Mouse (Mus musculus): ENCODE measurements around the gene Pbx4. TPM values are rescaled to one million over a fixed set of nuclear protein-coding genes. Genes with fewer than 3 reads are reported as not detected.

Gene Pbx4
- polyA plus RNA-seq, 1 experiment from 2014 or later: 2.4 TPM

GRCm38 (mm10) chr8:69876967-69877366 lies 44.7 kb downstream of the Pbx4 start:
- WGBS: 71% methylated on average over 10 of the region's 10 CpGs
- H3K9ac ChIP-seq: no peak overlapping the region
- peaks cover 14% of the 10 kb centered on the region for H3K4me1 ChIP-seq
- no peak for ATAC-seq (ENCODE audit: extremely low read depth, insufficient number of reproducible peaks, low FRiP score, low TSS enrichment)
- peaks cover 75% of the 10 kb centered on the region for H3K27me3 ChIP-seq (replicated peaks)
- H3K9me3 ChIP-seq: no peaks in the 10 kb centered on the region
- H3K27ac ChIP-seq (replicated peaks): no peak overlapping the region
- no peak overlapping the region for H3K4me2 ChIP-seq
- no peak overlapping the region for H3K4me3 ChIP-seq
- no peaks in the 10 kb centered on the region for H3K36me3 ChIP-seq

DNA sequence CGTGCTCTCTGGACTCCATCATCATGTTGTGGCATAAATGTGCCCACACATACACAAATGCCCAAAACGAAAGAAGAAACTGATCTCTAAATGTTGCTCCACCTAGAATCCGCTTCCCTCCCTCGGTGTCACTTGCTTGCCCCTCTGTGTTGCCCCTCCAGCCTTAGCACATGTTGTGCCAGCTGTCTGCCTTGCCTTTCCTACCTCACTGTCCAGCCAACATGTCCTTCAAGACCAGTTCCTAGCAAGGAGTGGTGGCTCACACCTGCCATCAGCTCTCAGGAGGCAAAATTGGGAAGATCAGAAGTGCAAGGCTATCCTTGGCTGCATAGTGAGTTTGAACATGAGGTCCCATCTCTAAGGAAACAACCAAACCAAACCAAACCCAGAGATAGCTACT lies 45.1 kb downstream of the Pbx4 start:
- H3K4me1 ChIP-seq: peaks cover 18% of the 10 kb centered on the region
- H3K27ac ChIP-seq (replicated peaks): no peak overlapping the region
- peaks cover 79% of the 10 kb centered on the region for H3K27me3 ChIP-seq (replicated peaks)
- H3K4me2 ChIP-seq: no peak overlapping the region
- no peak overlapping the region for H3K9ac ChIP-seq
- no peaks in the 10 kb centered on the region for H3K36me3 ChIP-seq
- no peak overlapping the region for H3K4me3 ChIP-seq
- 79% methylated on average over 4 of the region's 4 CpGs for WGBS
- ATAC-seq (ENCODE audit: extremely low read depth, insufficient number of reproducible peaks, low FRiP score, low TSS enrichment): no peak
- H3K9me3 ChIP-seq: no peaks in the 10 kb centered on the region

GRCm38 (mm10) chr8:69877992-69878391 lies 45.7 kb downstream of the Pbx4 start:
- H3K36me3 ChIP-seq: no peaks in the 10 kb centered on the region
- no peak overlapping the region for H3K9ac ChIP-seq
- H3K4me1 ChIP-seq: peaks cover 24% of the 10 kb centered on the region
- peaks cover 80% of the 10 kb centered on the region for H3K27me3 ChIP-seq (replicated peaks)
- no peak overlapping the region for H3K4me2 ChIP-seq
- 55% methylated on average over 3 of the region's 3 CpGs for WGBS
- H3K27ac ChIP-seq (replicated peaks): no peak overlapping the region
- ATAC-seq (ENCODE audit: extremely low read depth, insufficient number of reproducible peaks, low FRiP score, low TSS enrichment): no peak
- no peaks in the 10 kb centered on the region for H3K9me3 ChIP-seq
- H3K4me3 ChIP-seq: no peak overlapping the region

- ATAC-seq (ENCODE audit: extremely low read depth, insufficient number of reproducible peaks, low FRiP score, low TSS enrichment): no peak
- Histone ChIP-seq H3K9me3 (no peaks in the 10 kb centered on the region), H3K27me3 (replicated peaks) (peaks cover 90% of the 10 kb centered on the region), H3K27ac (replicated peaks) (no peak overlapping the region), H3K4me3 (no peak overlapping the region), H3K4me1 (peaks cover 20% of the 10 kb centered on the region), H3K36me3 (no peaks in the 10 kb centered on the region), H3K4me2 (no peak overlapping the region), H3K9ac (no peak overlapping the region)
- WGBS: 62% methylated on average over 8 of the region's 8 CpGs
Measured at GRCm38 (mm10) chr8:69879678-69880077, 47.4 kb downstream of the Pbx4 start.

DNA sequence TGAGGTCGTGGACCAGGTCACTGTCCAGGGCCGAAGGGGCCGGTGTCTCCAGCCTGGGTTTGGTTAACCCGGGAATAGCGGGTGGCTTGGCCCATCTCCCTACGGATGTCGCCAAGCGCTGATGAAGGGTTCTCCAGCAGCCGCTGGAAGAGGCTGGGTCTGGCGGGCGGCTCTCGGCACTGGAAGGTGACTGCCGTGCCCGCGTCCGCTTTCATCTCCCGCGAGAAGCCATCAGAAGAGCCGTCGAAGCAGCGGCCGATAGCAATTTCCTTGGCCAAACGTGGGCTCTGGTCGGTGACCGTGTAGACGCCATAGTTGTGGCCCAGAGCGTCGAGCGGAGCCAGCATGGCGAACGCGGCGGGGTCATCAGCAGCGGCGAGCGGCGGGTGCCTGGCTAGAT lies 48.5 kb downstream of the Pbx4 start:
- Histone ChIP-seq H3K4me2 (peak overlapping the region; percentile 70), H3K4me1 (peaks cover 20% of the 10 kb centered on the region), H3K4me3 (peak overlapping the region; percentile 53), H3K9me3 (no peaks in the 10 kb centered on the region), H3K27me3 (replicated peaks) (peaks cover 99% of the 10 kb centered on the region), H3K27ac (replicated peaks) (no peak overlapping the region), H3K36me3 (no peaks in the 10 kb centered on the region), H3K9ac (no peak overlapping the region)
- no peak for ATAC-seq (ENCODE audit: extremely low read depth, insufficient number of reproducible peaks, low FRiP score, low TSS enrichment)
- 9% methylated on average over 37 of the region's 37 CpGs for WGBS

DNA sequence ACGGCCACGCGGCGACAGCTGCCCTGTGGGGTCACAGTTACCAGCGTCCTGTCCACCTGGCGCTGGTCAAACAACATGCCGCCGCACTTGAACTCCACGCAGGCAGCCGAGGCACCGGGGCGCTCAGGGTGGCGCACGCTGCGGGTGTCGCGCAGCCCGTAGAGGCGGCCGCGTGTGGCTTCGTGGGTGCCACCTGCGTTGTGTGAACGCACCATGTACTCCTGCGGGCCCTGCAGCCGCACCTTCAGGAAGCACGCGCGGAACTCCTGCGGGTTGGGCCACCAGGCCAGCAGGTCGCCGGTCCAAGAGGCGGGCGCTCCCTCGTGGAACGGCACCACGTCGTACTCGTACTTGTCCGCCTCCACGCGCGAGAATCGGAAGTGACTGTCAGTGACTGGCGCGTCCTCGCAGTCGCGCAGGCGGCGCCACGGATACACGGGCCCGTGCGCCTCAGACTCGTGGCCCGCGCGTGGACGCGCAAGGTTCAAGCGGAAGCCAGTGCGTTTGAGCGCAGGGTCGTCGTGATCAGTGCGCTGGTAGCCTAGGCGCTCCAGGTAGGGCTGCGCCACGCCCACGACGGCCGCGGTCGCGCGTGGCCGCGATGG lies 49.1 kb downstream of the Pbx4 start:
- peak overlapping the region; percentile 70 for H3K4me2 ChIP-seq
- H3K9ac ChIP-seq: peak overlapping the region; percentile 74
- no peak for ATAC-seq (ENCODE audit: extremely low read depth, insufficient number of reproducible peaks, low FRiP score, low TSS enrichment)
- H3K4me3 ChIP-seq: peak overlapping the region; percentile 53
- no peak overlapping the region for H3K27ac ChIP-seq (replicated peaks)
- no peaks in the 10 kb centered on the region for H3K36me3 ChIP-seq
- WGBS: 18% methylated on average over 79 of the region's 79 CpGs
- H3K9me3 ChIP-seq: no peaks in the 10 kb centered on the region
- H3K27me3 ChIP-seq (replicated peaks): peaks cover 99% of the 10 kb centered on the region
- H3K4me1 ChIP-seq: peaks cover 23% of the 10 kb centered on the region

DNA sequence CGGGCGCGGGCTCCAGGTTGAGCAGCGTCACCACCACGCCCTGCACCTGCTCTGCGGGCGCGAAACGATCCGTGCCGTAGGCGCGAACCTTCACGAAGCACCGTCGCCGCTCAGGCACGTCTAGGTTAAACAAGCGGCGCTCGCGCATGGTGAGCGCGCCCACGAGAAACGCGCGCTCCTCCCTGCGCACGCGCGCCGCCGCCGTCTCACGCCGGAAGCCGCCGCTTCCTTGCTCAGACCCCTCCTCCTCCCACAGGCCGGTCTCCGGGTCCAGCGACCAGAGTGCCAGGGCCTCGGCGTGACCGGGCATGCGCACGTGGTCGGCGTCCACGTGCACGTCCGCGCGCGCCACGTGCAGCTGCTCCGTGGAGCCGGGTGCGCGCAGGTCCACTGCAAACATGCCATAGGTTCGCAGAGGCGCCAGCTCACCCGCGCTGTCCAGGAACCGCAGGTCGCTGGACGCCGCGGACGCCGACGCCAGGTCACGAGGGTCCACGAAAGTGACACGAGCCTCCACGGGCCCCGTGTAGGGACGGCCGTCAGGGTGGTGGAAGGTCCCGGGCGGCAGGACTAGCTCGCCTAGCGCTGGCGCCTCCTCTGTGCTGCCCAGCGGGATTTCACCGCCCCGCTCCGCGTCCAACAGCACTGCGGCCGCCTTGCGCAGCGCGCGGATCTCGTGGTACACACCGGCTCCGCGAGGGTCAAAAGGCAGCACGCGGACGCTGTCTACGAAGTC lies 49.9 kb downstream of the Pbx4 start:
- Histone ChIP-seq H3K4me2 (peak overlapping the region; percentile 70), H3K4me3 (peak overlapping the region; percentile 53), H3K9ac (peak overlapping the region; percentile 74), H3K4me1 (peaks cover 30% of the 10 kb centered on the region), H3K36me3 (no peaks in the 10 kb centered on the region), H3K27ac (replicated peaks) (no peak overlapping the region), H3K9me3 (no peaks in the 10 kb centered on the region), H3K27me3 (replicated peaks) (peaks cover 99% of the 10 kb centered on the region)
- WGBS: 8% methylated on average over 102 of the region's 103 CpGs
- ATAC-seq (ENCODE audit: extremely low read depth, insufficient number of reproducible peaks, low FRiP score, low TSS enrichment): no peak

- Histone ChIP-seq H3K4me1 (peaks cover 38% of the 10 kb centered on the region), H3K27me3 (replicated peaks) (peaks cover 100% of the 10 kb centered on the region), H3K9ac (no peak overlapping the region), H3K27ac (replicated peaks) (no peak overlapping the region), H3K4me2 (peak overlapping the region; percentile 70), H3K4me3 (peak overlapping the region; percentile 53), H3K36me3 (no peaks in the 10 kb centered on the region), H3K9me3 (no peaks in the 10 kb centered on the region)
- no peak for ATAC-seq (ENCODE audit: extremely low read depth, insufficient number of reproducible peaks, low FRiP score, low TSS enrichment)
- WGBS: 15% methylated on average over 52 of the region's 52 CpGs
Measured at GRCm38 (mm10) chr8:69882833-69883600, 50.7 kb downstream of the Pbx4 start.

DNA sequence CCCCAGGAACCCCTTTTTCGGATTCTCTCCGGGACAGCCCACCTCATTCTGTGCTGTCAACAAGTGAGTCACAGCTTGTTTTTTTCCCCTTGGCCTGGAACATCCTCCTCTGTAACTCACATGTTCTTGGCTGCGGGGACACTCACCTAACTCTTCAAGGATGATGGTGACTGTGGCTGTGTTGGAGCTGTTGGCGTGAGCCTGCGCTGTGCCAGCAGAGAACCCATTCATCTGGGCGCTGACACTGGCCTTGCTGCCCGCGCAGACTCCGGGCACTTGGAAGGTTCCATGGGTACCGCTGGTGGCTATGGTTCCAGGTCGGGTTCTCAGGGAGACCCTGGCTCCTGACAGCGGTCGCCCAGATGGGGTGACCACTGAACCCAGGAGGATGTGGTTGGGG lies 51.9 kb downstream of the Pbx4 start:
- Histone ChIP-seq H3K27ac (replicated peaks) (no peak overlapping the region), H3K4me2 (no peak overlapping the region), H3K4me1 (peaks cover 49% of the 10 kb centered on the region), H3K9me3 (no peaks in the 10 kb centered on the region), H3K4me3 (no peak overlapping the region), H3K36me3 (no peaks in the 10 kb centered on the region), H3K9ac (no peak overlapping the region), H3K27me3 (replicated peaks) (peaks cover 100% of the 10 kb centered on the region)
- no peak for ATAC-seq (ENCODE audit: extremely low read depth, insufficient number of reproducible peaks, low FRiP score, low TSS enrichment)
- 55% methylated on average over 13 of the region's 13 CpGs for WGBS

DNA sequence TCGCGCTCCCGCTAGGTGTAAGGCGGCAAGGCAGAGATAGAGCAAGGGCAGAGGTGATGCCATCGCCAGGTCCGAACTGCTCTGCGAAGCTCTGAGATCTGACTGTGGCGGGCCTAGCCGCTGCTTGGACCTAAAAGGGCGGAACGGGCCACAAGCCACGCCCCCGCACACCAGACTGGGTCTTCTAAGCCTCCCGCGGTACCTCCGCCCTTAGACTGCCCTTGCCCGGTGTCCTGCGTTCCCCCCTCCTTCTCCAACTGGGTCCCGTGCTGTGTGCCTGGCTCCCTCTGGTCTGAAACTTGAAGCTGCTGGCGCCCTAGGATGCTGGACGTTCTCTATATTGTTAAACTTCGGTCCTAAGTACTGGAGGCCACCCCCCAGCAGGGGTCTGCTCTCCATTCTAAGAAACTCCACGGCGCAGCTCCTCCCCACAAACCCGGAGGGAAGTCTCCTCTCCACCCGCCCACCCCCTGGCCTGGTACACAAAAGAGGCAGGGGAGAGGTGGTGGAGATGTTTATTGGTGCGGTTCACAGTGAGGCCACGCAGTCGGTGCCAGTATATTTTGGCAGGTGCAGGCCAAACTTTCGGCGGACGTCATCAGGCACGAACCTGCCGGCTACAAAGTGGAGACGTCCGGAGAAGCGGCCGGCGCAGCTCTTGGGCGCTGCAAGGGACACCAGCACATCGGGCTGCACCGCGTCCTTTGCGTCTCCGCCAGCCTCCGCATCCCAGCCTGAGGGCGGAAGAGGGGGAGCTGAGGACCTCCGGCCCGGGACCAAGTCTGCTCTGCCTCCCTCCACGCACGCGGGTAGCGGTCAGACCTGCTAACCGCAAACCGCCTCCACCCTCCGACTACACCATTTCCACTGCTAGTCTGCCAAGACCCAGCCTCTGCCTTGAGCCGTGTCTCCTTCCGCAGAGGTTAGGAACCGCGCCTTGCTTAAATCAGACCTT lies 55.3 kb downstream of the Pbx4 start, which contains the start of gene Cilp2:
Gene Cilp2, minus strand, starts transcription at position 399 of the 955 bp plus-strand sequence.
- peak within 1 kb of the TSS; percentile 45 for H3K4me3 ChIP-seq
- H3K9ac ChIP-seq: peak within 1 kb of the TSS; percentile 64
- 3% methylated on average over 60 of the region's 60 CpGs for WGBS
- H3K9me3 ChIP-seq: no peaks in the 10 kb centered on the region
- peaks cover 90% of the 10 kb centered on the region for H3K27me3 ChIP-seq (replicated peaks)
- H3K4me1 ChIP-seq: peaks cover 45% of the 10 kb centered on the region
- peak within 1 kb of the TSS; percentile 64 for H3K4me2 ChIP-seq
- H3K27ac ChIP-seq (replicated peaks): no peak within 1 kb of the TSS
- H3K36me3 ChIP-seq: peaks cover 10% of the 10 kb centered on the region
- no peak for ATAC-seq (ENCODE audit: extremely low read depth, insufficient number of reproducible peaks, low FRiP score, low TSS enrichment)
